Mouse (Mus musculus) stomach, postnatal 0 days (tissue): ENCODE results near the gene Guca2b. TPM values are rescaled to one million over a fixed set of nuclear protein-coding genes. Genes with fewer than 3 reads are reported as not detected.
A peak's percentile ranks its signal among the peaks of the same experiment; 100 is the strongest.

Source experiments
- ATAC-seq: fragments of 200-750 bp; cut with Nextera tagmentation; 2 replicates; pipeline ENCODE4 v1.8.0; 2017; ENCODE audit not compliant: low FRiP score, low TSS enrichment
- DNase-seq: peaks from one replicate; pipeline ENCODE4 v3.0.0-alpha.2; 2016; ENCODE audit warnings: low spot score
- H3K27ac ChIP-seq: fragments of 300-500 bp; sonication (generic); replicated peaks from 2 replicates; pipeline ENCODE4 v1.5.1; 2014; ENCODE audit warnings: mild to moderate bottlenecking, control low read depth
- H3K27me3 ChIP-seq: fragments of 300-500 bp; sonication (generic); 2 replicates; pipeline ENCODE4 v1.6.1; 2014; ENCODE audit warnings: low read length; ENCODE audit not compliant: control insufficient read depth, insufficient read depth
- H3K36me3 ChIP-seq: fragments of 300-500 bp; sonication (generic); 2 replicates; pipeline ENCODE4 v1.6.1; 2014; ENCODE audit warnings: low read length, mixed read lengths; ENCODE audit not compliant: control insufficient read depth, insufficient read depth
- H3K4me1 ChIP-seq: fragments of 300-500 bp; sonication (generic); replicated peaks from 2 replicates; pipeline ENCODE4 v1.6.1; 2014; ENCODE audit warnings: antibody characterized with exemption; ENCODE audit not compliant: control insufficient read depth, insufficient read depth
- H3K4me2 ChIP-seq: fragments of 300-500 bp; sonication (generic); replicated peaks from 2 replicates; pipeline ENCODE4 v1.6.1; 2014; ENCODE audit warnings: low read depth, mild to moderate bottlenecking, control low read depth, moderate library complexity
- H3K4me3 ChIP-seq: fragments of 300-500 bp; sonication (generic); 2 replicates; pipeline ENCODE4 v1.5.1; 2014; ENCODE audit warnings: low read depth, low read length, control low read depth
- H3K9ac ChIP-seq: fragments of 300-500 bp; sonication (generic); 2 replicates; pipeline ENCODE4 v1.6.1; 2014; ENCODE audit warnings: mild to moderate bottlenecking, low read length, control low read depth, mixed read lengths
- H3K9me3 ChIP-seq: fragments of 300-500 bp; sonication (generic); 2 replicates; pipeline ENCODE4 v1.6.1; 2016; ENCODE audit warnings: low read length; ENCODE audit not compliant: control insufficient read depth
- CTCF ChIP-seq: IDR thresholded peaks from 2 replicates; pipeline ENCODE4 v1.5.1; 2016; ENCODE audit warnings: antibody characterized with exemption, low read depth, mild to moderate bottlenecking, moderate library complexity
- EP300 ChIP-seq: optimal IDR thresholded peaks from 2 replicates; pipeline ENCODE3; 2016; ENCODE audit warnings: antibody characterized with exemption
- WGBS: fragments of 180-500 bp; shearing (Covaris S2); extraction: QIAGEN DNeasy Blood & Tissue Kit; methylation state at CpG from one replicate; pipeline ENCODE4 v1.1.7; 2014; 5-methylcytosine and 5-hydroxymethylcytosine counted together
- polyA plus RNA-seq: library from polyadenylated mRNA; unstranded; fragments of >200 nt; fragmentation: Nextera tagmentation; extraction: Ambion mirVana; gene quantifications from 2 replicates; pipeline ENCODE4 v1.2.1, GENCODE M21; 2015

Guca2b gene
- polyA plus RNA-seq, 1 experiment from 2014 or later, result 1.1 TPM

- no peak overlapping the region for H3K9ac ChIP-seq
- DNase-seq (no peak), ATAC-seq (no peak)
- no peak overlapping the region for H3K27ac ChIP-seq
- H3K4me3 ChIP-seq, result no peak overlapping the region
- no peaks in the 10 kb centered on the region for H3K27me3 ChIP-seq
- H3K4me1 ChIP-seq, result no peaks in the 10 kb centered on the region
- H3K9me3 ChIP-seq, result no peaks in the 10 kb centered on the region
- 61% methylated on average over 6 of the region's 6 CpGs for WGBS
- TF ChIP-seq CTCF, result peak; percentile 8; the same call in 1 of the 2 replicates
- no peak for TF ChIP-seq EP300
- H3K4me2 ChIP-seq, result no peak overlapping the region
- no peaks in the 10 kb centered on the region; the same call in 1 of the 2 replicates for H3K36me3 ChIP-seq
These were observed 23.7 kb downstream of the Guca2b start for GRCm38 (mm10) chr4:119634908-119635660.

DNA sequence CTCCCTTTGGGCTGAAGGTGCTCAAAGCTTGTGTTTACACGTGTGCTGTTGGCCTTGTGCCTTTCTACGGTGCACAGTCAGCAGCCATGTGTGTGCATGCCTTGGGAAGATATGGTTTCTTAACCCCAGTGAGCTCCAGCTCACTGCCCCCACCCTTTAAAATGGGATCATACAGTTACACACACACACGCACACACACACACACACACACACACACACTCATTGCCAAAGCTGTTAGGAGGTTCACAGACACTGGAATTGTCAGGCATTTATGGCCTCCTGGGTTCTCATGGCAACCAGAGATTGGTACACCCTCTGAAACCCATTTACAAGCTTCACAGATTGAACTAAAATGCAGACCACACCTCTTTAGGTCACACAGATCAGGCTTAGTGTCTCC lies 24.8 kb downstream of the Guca2b start:
- no peak overlapping the region for H3K4me3 ChIP-seq
- no peaks in the 10 kb centered on the region for H3K9me3 ChIP-seq
- 74% methylated on average over 3 of the region's 3 CpGs for WGBS
- peaks cover 10% of the 10 kb centered on the region; the same call in 1 of the 2 replicates for H3K36me3 ChIP-seq
- H3K9ac ChIP-seq, result no peak overlapping the region
- H3K27ac ChIP-seq, result no peak overlapping the region
- H3K4me1 ChIP-seq, result no peaks in the 10 kb centered on the region
- no peak for TF ChIP-seq EP300
- H3K27me3 ChIP-seq, result no peaks in the 10 kb centered on the region
- no peak overlapping the region for H3K4me2 ChIP-seq
- no peak for DNase-seq
- ATAC-seq, result no peak

GRCm38 (mm10) chr4:119633342-119633741 lies 25.4 kb downstream of the Guca2b start:
- ATAC-seq, result no peak
- H3K27me3 ChIP-seq, result no peaks in the 10 kb centered on the region
- H3K4me2 ChIP-seq, result no peak overlapping the region
- no peaks in the 10 kb centered on the region for H3K9me3 ChIP-seq
- TF ChIP-seq CTCF (no peak), EP300 (no peak)
- peaks cover 10% of the 10 kb centered on the region; the same call in 1 of the 2 replicates for H3K36me3 ChIP-seq
- no peaks in the 10 kb centered on the region for H3K4me1 ChIP-seq
- H3K9ac ChIP-seq, result no peak overlapping the region
- no peak for DNase-seq
- H3K27ac ChIP-seq, result no peak overlapping the region
- 60% methylated on average over 7 of the region's 7 CpGs for WGBS
- no peak overlapping the region for H3K4me3 ChIP-seq

GRCm38 (mm10) chr4:119632721-119633120 lies 26.0 kb downstream of the Guca2b start:
- Histone ChIP-seq H3K4me3 (no peak overlapping the region), H3K36me3 (peaks cover 10% of the 10 kb centered on the region; the same call in 1 of the 2 replicates), H3K9ac (no peak overlapping the region), H3K27ac (no peak overlapping the region), H3K4me1 (no peaks in the 10 kb centered on the region), H3K4me2 (no peak overlapping the region), H3K9me3 (no peaks in the 10 kb centered on the region), H3K27me3 (no peaks in the 10 kb centered on the region)
- DNase-seq, result no peak
- ATAC-seq, result no peak
- 71% methylated on average over 7 of the region's 7 CpGs for WGBS
- TF ChIP-seq CTCF, result no peak
- no peak for TF ChIP-seq EP300

DNA sequence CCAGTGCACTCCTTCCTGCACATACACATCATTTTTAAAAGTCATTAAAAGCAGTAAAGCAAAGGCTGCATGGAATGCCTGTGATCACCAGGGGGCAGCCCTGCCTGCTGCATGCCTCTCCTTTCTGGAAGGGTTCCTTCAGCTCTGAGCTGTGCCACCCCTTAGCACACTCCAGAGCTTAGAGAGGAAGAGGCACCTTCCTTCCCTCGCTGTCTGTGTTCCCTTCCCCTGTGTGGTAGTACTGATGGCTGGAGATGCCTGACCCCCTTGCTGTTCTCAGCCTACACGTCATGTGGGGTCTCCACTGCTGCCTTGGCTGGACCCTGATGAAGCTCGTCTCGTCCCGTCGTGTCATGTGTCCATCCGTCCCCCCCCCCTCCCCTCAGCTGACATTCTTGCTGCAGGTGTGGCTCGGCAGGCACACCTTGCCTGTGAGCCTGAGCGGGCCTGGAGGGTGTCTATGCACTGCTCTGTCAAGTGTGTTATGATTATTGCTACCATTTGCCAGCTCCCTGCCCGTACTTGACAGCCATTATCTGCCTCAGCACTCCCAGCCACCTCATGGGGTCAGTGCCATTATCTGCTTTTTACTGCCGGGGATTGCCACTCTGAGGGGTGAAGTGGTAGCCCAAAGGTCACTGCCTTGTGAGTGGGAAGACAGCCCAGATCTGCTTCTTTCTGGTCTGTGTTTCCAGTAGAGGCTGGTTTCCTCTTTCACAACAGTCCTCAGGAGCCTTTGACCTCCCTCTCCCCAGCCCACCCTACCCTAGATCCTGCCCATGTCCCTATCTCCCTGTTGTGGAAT lies 27.4 kb downstream of the Guca2b start:
- Histone ChIP-seq H3K4me3 (no peak overlapping the region), H3K4me2 (no peak overlapping the region), H3K9ac (no peak overlapping the region), H3K27me3 (no peaks in the 10 kb centered on the region), H3K27ac (no peak overlapping the region; the same call in 1 of the 2 replicates), H3K4me1 (no peaks in the 10 kb centered on the region), H3K9me3 (no peaks in the 10 kb centered on the region), H3K36me3 (peaks cover 10% of the 10 kb centered on the region; the same call in 1 of the 2 replicates)
- DNase-seq (peak; percentile 64), ATAC-seq (peak; percentile 76)
- TF ChIP-seq CTCF (peak; percentile 86), EP300 (no peak)
- WGBS, result 35% methylated on average over 11 of the region's 11 CpGs
